Mouse (Mus musculus): ENCODE results near the gene Olfr459.

GRCm38 (mm10) chr6:41721430-41721829 lies 53.5 kb downstream of the Olfr459 start:
- no peak for TF ChIP-seq MAX (IDR thresholded peaks at IDR 0.05)
- TF ChIP-seq CTCF (IDR thresholded peaks at IDR 0.05; ENCODE audit: control insufficient read depth, insufficient read depth, insufficient read length): no peak
- no peak for TF ChIP-seq USF1 (IDR thresholded peaks at IDR 0.05; ENCODE audit: low read depth)
- TF ChIP-seq MYOG (IDR thresholded peaks at IDR 0.05; ENCODE audit: control insufficient read depth, extremely low read depth, insufficient read length): no peak
- TF ChIP-seq FOSL1 (IDR thresholded peaks at IDR 0.05; ENCODE audit: insufficient read depth, low read length, poor library complexity, severe bottlenecking): no peak
- no peak for TF ChIP-seq MYOD1 (IDR thresholded peaks at IDR 0.05; ENCODE audit: control insufficient read depth, insufficient read length, low read depth)
- no peak for TF ChIP-seq CEBPB (IDR thresholded peaks at IDR 0.05; ENCODE audit: low read depth)
